Mouse (Mus musculus) CD4-positive naive resting alpha-beta T cell, adult 57 days (primary cell): ENCODE results near the gene Lman2l. TPM values are rescaled to one million over a fixed set of nuclear protein-coding genes. Genes with fewer than 3 reads are reported as not detected.

ENCODE experiments used
- total RNA-seq: library from RNA; stranded (reverse); gene quantifications from one replicate; pipeline ENCODE4 v1.2.4, GENCODE M21; 2023

Gene Lman2l
- total RNA-seq = 25.6 TPM

GRCm38 (mm10) chr1:36444471-36445464 is at the start of gene Lman2l:
Lman2l (minus strand) TSS chr1:36445271.

GRCm38 (mm10) chr1:36471181-36472105 is 26.4 kb upstream of the Lman2l start, which contains the start of gene Cnnm4:
Cnnm4 (plus strand) TSS chr1:36471620.

GRCm38 (mm10) chr1:36371934-36372845 is 72.9 kb downstream of the Lman2l start, which contains the start of gene Fer1l5:
Fer1l5 (plus strand) TSS chr1:36372291.

Other genes with a start within 250 kb of the Lman2l start
- 99.6 TPM for gene Uggt1, start 200.6 kb downstream of the Lman2l start, total RNA-seq
- 77.3 TPM for gene Neurl3, start 170.6 kb downstream of the Lman2l start, total RNA-seq
- 593 TPM for gene Arid5a, start 137.5 kb downstream of the Lman2l start, total RNA-seq
- gene Kansl3, start 76.1 kb downstream of the Lman2l start, total RNA-seq = 99.8 TPM
- not detected for gene Fer1l5, start 73.0 kb downstream of the Lman2l start, total RNA-seq
- gene Cnnm4, start 26.3 kb upstream of the Lman2l start, total RNA-seq = 19.5 TPM
- 47.6 TPM for gene Cnnm3, start 66.6 kb upstream of the Lman2l start, total RNA-seq
- 31.5 TPM for gene Ankrd23, start 91.6 kb upstream of the Lman2l start, total RNA-seq
- gene Gm42417, start 94.2 kb upstream of the Lman2l start, total RNA-seq = not detected
- 26.5 TPM for gene Ankrd39, start 102.2 kb upstream of the Lman2l start, total RNA-seq
- 1.4 TPM for gene Sema4c, start 113.1 kb upstream of the Lman2l start, total RNA-seq
- gene Fam178b, start 237.9 kb upstream of the Lman2l start, total RNA-seq = not detected
- 235 TPM for gene Cox5b, start 246.2 kb upstream of the Lman2l start, total RNA-seq